Mouse (Mus musculus) layer of hippocampus, adult 11-12 months (tissue): ENCODE results near the gene Zbtb49.

Source experiments
- DNase-seq: peaks from one replicate; pipeline ENCODE4 v3.0.0; 2022; ENCODE audit warnings: low spot score

Zbtb49 gene

DNA sequence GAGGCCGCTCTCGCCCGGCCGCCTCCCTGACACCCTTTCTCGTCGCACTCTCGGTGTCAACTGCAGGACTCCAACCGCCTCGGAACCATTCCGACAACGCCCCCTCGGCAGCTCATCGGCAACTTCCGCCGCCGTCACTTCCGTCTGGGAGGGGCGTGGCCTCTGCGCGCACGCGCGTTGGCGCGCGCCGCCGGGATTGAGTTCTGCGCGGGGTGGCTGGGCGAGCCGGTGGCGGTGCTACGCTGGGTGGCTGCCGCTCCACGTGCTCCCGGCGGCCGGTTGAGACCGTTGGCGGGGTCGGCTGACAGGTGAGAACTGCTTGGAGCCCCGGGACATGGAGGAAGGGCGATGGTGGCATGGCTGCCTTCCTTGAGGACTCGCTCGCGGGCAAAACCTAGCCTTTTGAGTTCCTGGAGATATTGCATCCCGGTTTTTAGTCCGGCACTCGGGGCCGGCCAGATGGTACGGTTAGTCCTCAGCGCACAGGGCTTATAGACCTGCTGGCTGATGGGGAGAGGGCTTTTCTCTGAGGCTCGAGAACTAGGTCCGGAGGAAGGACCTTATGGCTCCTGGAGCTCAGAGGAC lies at the start of gene Zbtb49, which contains the start of gene Lyar:
Gene Zbtb49 (minus strand): TSS at position 130 of the 585 bp plus-strand sequence.
Gene Lyar (plus strand): TSS at position 143 of the 585 bp plus-strand sequence.
- peak; percentile 93 for DNase-seq

GRCm38 (mm10) chr5:38260107-38260682 lies 39.9 kb upstream of the Zbtb49 start, which contains the start of gene Tmem128:
Gene Tmem128, plus strand, starts transcription at chr5:38260185.
- DNase-seq, result peak; percentile 61

DNA sequence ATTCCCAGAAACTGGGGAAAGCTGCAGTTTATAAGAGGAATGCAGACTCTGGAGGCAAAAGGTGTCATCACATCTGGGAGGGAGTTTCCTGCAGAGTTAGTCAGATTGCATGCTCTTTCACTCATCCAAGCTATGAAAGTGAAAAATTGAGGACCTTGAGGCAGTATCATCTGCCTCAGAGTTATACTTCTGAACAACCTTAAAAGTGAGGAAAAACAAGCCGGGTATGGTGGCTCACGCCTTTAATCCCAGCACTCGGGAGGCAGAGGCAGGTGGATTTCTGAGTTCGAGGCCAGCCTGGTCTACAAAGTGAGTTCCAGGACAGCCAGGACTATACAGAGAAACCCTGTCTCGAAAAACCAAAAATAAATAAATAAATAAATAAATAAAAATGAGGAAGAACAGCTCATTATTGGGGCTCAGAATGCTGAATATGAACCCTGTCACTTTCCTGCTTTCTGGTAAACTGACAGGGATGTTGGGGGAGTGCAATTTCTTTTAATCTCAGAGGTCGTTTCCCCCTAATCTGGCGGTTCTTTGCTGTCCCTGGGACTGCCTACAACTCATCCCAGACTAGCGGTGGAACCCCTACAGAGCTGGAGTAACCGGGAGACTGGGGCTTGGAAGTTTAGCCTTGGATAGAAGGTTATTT lies 39.3 kb upstream of the Zbtb49 start:
- no peak for DNase-seq

DNA sequence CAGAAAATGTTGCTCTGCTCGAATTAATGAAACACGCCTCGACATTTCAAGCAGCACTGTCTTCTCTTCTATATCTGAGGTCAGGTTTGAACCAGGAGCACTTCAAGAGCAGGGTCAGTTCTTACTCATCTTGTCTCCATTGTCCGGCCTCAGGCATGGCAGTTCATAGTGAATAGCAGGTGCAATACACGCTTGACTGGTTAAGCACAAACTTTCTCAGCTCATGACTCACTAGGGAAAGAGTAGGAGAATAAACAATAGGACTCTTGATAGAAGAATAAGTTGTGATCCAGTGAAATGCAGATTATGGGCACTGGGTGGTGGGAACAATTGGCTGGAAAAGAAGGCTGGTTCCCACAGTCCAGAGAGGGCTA lies 38.5 kb upstream of the Zbtb49 start:
- DNase-seq, result no peak

- DNase-seq, result no peak
These were observed 37.9 kb upstream of the Zbtb49 start for GRCm38 (mm10) chr5:38258034-38258772.

DNA sequence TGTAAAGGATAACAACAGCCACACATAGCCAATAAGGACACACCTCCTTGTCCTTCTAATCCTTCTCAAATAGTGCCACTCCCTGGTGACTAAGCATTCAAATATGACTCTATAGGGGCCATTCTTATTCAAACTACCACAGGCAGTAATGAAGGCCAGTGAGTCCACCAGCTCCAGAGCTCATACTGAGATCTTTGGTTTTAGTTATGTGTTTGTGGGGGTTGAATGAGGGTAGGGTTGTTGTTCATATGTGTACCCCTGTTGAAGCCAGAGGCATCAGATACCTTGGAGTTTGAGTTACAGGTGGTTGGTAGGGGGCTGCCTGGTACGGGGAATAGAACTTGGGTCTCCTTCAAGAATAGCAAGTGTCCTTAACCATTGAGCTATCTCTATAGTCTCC lies 36.3 kb upstream of the Zbtb49 start:
- DNase-seq, result no peak

- no peak for DNase-seq
These were observed 35.4 kb upstream of the Zbtb49 start for GRCm38 (mm10) chr5:38255644-38256043.

DNA sequence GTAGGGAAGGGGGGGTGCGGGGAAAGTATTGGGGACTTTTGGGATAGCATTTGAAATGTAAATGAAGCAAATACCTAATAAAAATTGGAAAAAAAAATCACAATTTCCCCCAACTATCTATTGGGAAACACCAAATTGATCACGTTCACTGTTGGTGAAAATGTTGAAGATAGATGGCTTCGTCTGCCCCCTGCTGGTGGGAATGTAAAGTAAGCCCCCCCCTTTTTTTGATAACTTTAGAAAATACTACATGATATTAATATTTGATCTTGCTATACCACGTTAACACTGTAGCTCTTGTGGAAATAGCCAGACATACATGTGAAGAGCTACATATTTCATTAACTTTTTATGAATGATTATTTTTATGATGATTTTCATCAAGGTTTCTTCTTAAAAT lies 34.9 kb upstream of the Zbtb49 start:
- DNase-seq, result no peak

GRCm38 (mm10) chr5:38241966-38242365 lies 21.7 kb upstream of the Zbtb49 start:
- DNase-seq, result no peak

GRCm38 (mm10) chr5:38241473-38241834 lies 21.2 kb upstream of the Zbtb49 start:
- DNase-seq, result no peak

- DNase-seq, result no peak
These were observed 20.6 kb upstream of the Zbtb49 start for GRCm38 (mm10) chr5:38240727-38241472.

- DNase-seq, result no peak
These were observed 16.4 kb upstream of the Zbtb49 start for GRCm38 (mm10) chr5:38236627-38237026.

GRCm38 (mm10) chr5:38235422-38235821 lies 15.2 kb upstream of the Zbtb49 start:
- DNase-seq, result peak; percentile 55

- DNase-seq, result peak; percentile 37
These were observed 418 bp downstream of the Zbtb49 start for GRCm38 (mm10) chr5:38219771-38220307.

DNA sequence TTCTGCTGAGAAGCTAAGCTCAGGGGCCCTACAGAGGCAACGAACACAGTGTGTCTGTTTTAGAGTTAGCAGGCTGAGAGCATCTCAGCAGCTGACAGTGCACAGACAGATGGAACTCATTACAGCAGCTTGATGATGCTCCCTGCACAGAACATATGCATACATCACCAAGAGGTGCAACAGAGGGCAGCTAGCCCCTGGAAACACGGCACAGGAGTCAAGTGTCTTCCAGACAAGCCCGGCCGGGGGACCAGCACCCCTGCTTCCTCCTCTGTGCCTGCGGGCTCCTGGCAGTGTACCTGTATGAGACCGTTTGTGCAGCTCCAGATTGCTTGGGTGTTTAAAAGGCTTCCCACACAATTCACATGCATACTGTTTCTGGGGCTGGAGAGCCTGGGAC lies 7.2 kb downstream of the Zbtb49 start:
- DNase-seq, result peak; percentile 49

GRCm38 (mm10) chr5:38211691-38212090 lies 8.6 kb downstream of the Zbtb49 start:
- DNase-seq, result no peak

GRCm38 (mm10) chr5:38208985-38209384 lies 11.3 kb downstream of the Zbtb49 start:
- DNase-seq, result no peak

GRCm38 (mm10) chr5:38205303-38205726 lies 14.9 kb downstream of the Zbtb49 start:
- DNase-seq, result no peak

GRCm38 (mm10) chr5:38199686-38200085 lies 20.6 kb downstream of the Zbtb49 start:
- DNase-seq, result no peak

- peak; percentile 89 for DNase-seq
These were observed 22.8 kb downstream of the Zbtb49 start for GRCm38 (mm10) chr5:38197482-38197823.

DNA sequence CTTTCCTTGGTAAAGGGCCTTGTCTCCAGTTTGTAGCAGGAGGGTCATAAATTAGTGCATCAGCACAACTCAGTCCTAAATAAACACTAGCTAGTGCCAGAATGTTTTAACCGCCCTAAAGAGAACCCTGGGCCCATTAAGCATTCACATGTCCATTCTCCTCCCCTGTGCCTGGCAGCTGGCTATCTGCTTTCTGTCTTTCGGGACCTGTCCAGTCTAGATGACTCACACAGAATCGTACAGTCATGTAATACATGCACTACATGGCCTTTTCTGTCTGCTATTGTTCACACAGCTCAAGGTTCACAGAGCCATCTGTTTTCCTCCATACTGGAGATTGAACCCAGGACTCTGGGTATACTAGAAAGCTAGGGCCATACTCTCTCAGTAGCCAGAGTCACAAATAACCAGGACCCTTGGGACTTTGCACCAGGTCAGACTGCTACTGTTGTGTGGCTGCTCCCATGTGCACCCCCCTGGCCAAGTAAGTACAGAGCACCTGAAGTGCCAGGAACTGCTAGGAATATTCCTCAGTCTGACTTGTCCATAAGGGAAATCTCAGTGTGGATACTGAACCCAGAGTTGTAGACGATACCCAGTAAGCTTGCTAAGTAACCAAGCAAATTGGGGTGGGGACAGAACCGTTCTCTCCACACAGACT lies 23.3 kb downstream of the Zbtb49 start:
- no peak for DNase-seq
